Mouse (Mus musculus) stomach, embryonic 16.5 days (tissue): ENCODE data around the gene Gstm1. TPM values are rescaled to one million over a fixed set of nuclear protein-coding genes. Genes with fewer than 3 reads are reported as not detected.
"Not testable (repeated sequence)": the region's sequence is repeated elsewhere in the genome, so short reads cannot be mapped to it uniquely, and the experiment has no call there.

Experiments used
- ATAC-seq: fragments of 200-750 bp; cut with Nextera tagmentation; 2 replicates; pipeline ENCODE4 v1.8.0; 2017; ENCODE audit warnings: moderate number of reproducible peaks, moderate TSS enrichment; ENCODE audit not compliant: insufficient read depth, low FRiP score
- H3K27ac ChIP-seq: fragments of 300-500 bp; sonication (generic); 2 replicates; pipeline ENCODE4 v1.5.1; 2014; ENCODE audit warnings: low read length
- H3K27me3 ChIP-seq: fragments of 300-500 bp; sonication (generic); 2 replicates; pipeline ENCODE4 v1.6.1; 2014; ENCODE audit warnings: low read length, control low read depth, mixed read lengths; ENCODE audit not compliant: control insufficient read depth, insufficient read depth
- H3K36me3 ChIP-seq: fragments of 300-500 bp; sonication (generic); 2 replicates; pipeline ENCODE4 v1.6.1; 2014; ENCODE audit warnings: low read length; ENCODE audit not compliant: control insufficient read depth, insufficient read depth
- H3K4me1 ChIP-seq: fragments of 300-500 bp; sonication (generic); 2 replicates; pipeline ENCODE4 v1.6.1; 2014; ENCODE audit warnings: low read length, control low read depth, mixed read lengths; ENCODE audit not compliant: control insufficient read depth, insufficient read depth
- H3K4me2 ChIP-seq: fragments of 300-500 bp; sonication (generic); 2 replicates; pipeline ENCODE4 v1.6.1; 2014; ENCODE audit warnings: low read depth, low read length, mixed read lengths
- H3K4me3 ChIP-seq: fragments of 300-500 bp; sonication (generic); replicated peaks from 2 replicates; pipeline ENCODE4 v1.5.1; 2014; ENCODE audit warnings: mild to moderate bottlenecking, low read length
- H3K9ac ChIP-seq: fragments of 300-500 bp; sonication (generic); 2 replicates; pipeline ENCODE4 v1.6.1; 2014; ENCODE audit warnings: low read length
- H3K9me3 ChIP-seq: fragments of 300-500 bp; sonication (generic); replicated peaks from 2 replicates; pipeline ENCODE4 v1.6.1; 2016; ENCODE audit warnings: low read length, control low read depth; ENCODE audit not compliant: control insufficient read depth
- WGBS: fragments of 180-500 bp; shearing (Covaris S2); extraction: QIAGEN DNeasy Blood & Tissue Kit; methylation state at CpG from one replicate; pipeline ENCODE4 v1.1.7; 2014; 5-methylcytosine and 5-hydroxymethylcytosine counted together
- polyA plus RNA-seq: library from polyadenylated mRNA; unstranded; fragments of >200 nt; fragmentation: Nextera tagmentation; extraction: Ambion mirVana; gene quantifications from 2 replicates; pipeline ENCODE4 v1.2.1, GENCODE M21; 2015

Gstm1 gene
- polyA plus RNA-seq, 1 experiment from 2014 or later, result 513 TPM

DNA sequence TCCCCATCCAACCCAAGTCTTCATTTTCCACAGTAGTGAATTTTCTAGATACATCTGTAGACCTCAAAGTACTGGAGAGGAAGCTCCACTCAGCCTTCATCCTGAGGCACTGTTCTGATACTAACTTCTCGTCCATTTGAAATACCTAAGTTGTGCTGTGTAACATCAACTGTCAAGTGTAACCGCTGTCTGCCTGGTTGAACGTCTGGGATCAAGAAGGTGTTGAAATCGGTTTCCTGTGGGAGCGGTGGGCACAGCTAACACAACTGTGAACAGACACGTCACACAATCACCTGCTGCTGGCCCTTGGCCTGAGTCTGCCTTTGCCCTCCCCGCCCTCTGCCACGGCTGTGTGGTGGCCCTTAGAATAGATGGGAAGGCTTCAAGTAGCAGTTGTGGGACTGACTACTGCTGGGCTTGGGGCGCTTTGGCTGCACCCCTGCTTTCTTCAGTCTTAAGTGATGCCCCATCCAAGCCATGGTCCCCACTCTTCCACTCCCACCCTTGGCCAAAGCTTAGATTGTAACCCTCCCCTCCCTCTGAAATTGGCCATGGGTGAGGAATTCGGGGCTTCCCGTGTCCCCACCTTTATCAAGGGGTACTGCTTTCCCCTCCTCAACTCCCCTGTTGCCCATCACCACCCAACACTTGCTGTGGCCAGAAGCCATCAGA, 2.7 kb upstream of the Gstm1 start:
- not testable (repeated sequence) for H3K9me3 ChIP-seq, ATAC-seq, H3K36me3 ChIP-seq, H3K27me3 ChIP-seq, H3K9ac ChIP-seq, H3K4me1 ChIP-seq, H3K4me2 ChIP-seq, H3K4me3 ChIP-seq, H3K27ac ChIP-seq
- 70% methylated on average over 11 of the region's 11 CpGs for WGBS

GRCm38 (mm10) chr3:108019226-108019625, 1.5 kb upstream of the Gstm1 start:
- H3K27ac ChIP-seq, H3K36me3 ChIP-seq, ATAC-seq, H3K4me1 ChIP-seq, H3K4me3 ChIP-seq, H3K4me2 ChIP-seq, H3K9ac ChIP-seq, H3K9me3 ChIP-seq, H3K27me3 ChIP-seq: not testable (repeated sequence)
- WGBS, result 69% methylated on average over 3 of the region's 3 CpGs

GRCm38 (mm10) chr3:108018190-108018820, 532 bp upstream of the Gstm1 start:
- peaks cover 17% of the 10 kb centered on the region for H3K4me1 ChIP-seq
- peak overlapping the region; percentile 67 for H3K9ac ChIP-seq
- H3K4me3 ChIP-seq, result peak overlapping the region; percentile 53
- H3K27ac ChIP-seq, result peak overlapping the region; percentile 93
- H3K27me3 ChIP-seq, result no peaks in the 10 kb centered on the region
- no peak for ATAC-seq
- H3K4me2 ChIP-seq, result peak overlapping the region; percentile 67
- no peaks in the 10 kb centered on the region for H3K36me3 ChIP-seq
- H3K9me3 ChIP-seq, result no peaks in the 10 kb centered on the region
- WGBS, result 15% methylated on average over 14 of the region's 14 CpGs

- not testable (repeated sequence) for H3K9me3 ChIP-seq, H3K27me3 ChIP-seq, H3K36me3 ChIP-seq, ATAC-seq, H3K27ac ChIP-seq
- peak overlapping the region; percentile 70 for H3K9ac ChIP-seq
- 81% methylated on average over 5 of the region's 5 CpGs for WGBS
- peaks cover 15% of the 10 kb centered on the region for H3K4me1 ChIP-seq
- peak overlapping the region; percentile 53 for H3K4me3 ChIP-seq
- H3K4me2 ChIP-seq, result peak overlapping the region; percentile 67
Observed at GRCm38 (mm10) chr3:108016468-108016867, 1.3 kb downstream of the Gstm1 start.

DNA sequence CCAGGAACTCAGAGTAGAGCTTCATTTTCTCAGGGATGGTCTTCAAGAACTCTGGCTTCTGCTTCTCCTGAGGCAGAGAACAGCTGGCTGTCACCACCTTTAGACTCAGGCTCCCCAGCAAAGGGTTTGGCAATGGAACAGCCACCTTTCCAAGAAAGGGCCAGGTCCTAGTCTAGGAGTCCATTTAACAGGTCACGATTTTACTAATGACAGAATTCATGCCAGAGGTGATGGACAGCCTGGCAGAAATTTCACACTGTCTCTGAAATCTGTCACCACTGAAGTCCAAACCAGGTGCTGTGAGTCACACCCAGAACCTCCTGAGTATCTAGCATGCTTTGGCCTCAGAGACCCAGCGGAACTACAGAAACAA, 2.8 kb downstream of the Gstm1 start:
- no peak overlapping the region for H3K4me3 ChIP-seq
- WGBS, result 90% methylated on average over 2 of the region's 2 CpGs
- H3K9ac ChIP-seq, result no peak overlapping the region; the same call in 1 of the 2 replicates
- H3K27ac ChIP-seq, result no peak overlapping the region
- no peaks in the 10 kb centered on the region for H3K9me3 ChIP-seq
- no peaks in the 10 kb centered on the region for H3K27me3 ChIP-seq
- peaks cover 15% of the 10 kb centered on the region for H3K4me1 ChIP-seq
- ATAC-seq, result no peak
- H3K4me2 ChIP-seq, result no peak overlapping the region; the same call in 1 of the 2 replicates
- H3K36me3 ChIP-seq, result no peaks in the 10 kb centered on the region; the same call in 1 of the 2 replicates

- no peak for ATAC-seq
- Histone ChIP-seq H3K27ac (0 out of 2 replicates have a peak overlapping the region, but pooled peaks have one; percentile 39), H3K9me3 (no peaks in the 10 kb centered on the region), H3K36me3 (no peaks in the 10 kb centered on the region; the same call in 1 of the 2 replicates), H3K4me3 (no peak overlapping the region), H3K4me1 (peaks cover 15% of the 10 kb centered on the region), H3K4me2 (peak overlapping the region; percentile 29; the same call in 1 of the 2 replicates), H3K9ac (0 out of 2 replicates have a peak overlapping the region, but pooled peaks have one; percentile 2), H3K27me3 (no peaks in the 10 kb centered on the region)
- WGBS, result 86% methylated on average over 7 of the region's 8 CpGs
Observed at GRCm38 (mm10) chr3:108014098-108014973, 3.4 kb downstream of the Gstm1 start.

GRCm38 (mm10) chr3:108013331-108013871, 4.4 kb downstream of the Gstm1 start:
- Histone ChIP-seq H3K4me2 (peak overlapping the region; percentile 29; the same call in 1 of the 2 replicates), H3K9me3 (no peaks in the 10 kb centered on the region), H3K27me3 (no peaks in the 10 kb centered on the region), H3K4me3 (0 out of 2 replicates have a peak overlapping the region, but pooled peaks have one; percentile 0), H3K27ac (peak overlapping the region; percentile 39), H3K36me3 (no peaks in the 10 kb centered on the region; the same call in 1 of the 2 replicates), H3K9ac (peak overlapping the region; percentile 2), H3K4me1 (peaks cover 12% of the 10 kb centered on the region)
- no peak for ATAC-seq
- WGBS, result 58% methylated on average over 4 of the region's 4 CpGs

GRCm38 (mm10) chr3:108011558-108011957, 6.2 kb downstream of the Gstm1 start:
- H3K4me2 ChIP-seq, result no peak overlapping the region
- H3K27ac ChIP-seq, result no peak overlapping the region
- WGBS, result 72% methylated on average over 3 of the region's 3 CpGs

More at GRCm38 (mm10) chr3:108011558-108011957, 6.2 kb downstream of the Gstm1 start:
- Histone ChIP-seq H3K36me3 (no peaks in the 10 kb centered on the region; the same call in 1 of the 2 replicates), H3K4me3 (no peak overlapping the region), H3K27me3 (no peaks in the 10 kb centered on the region), H3K9me3 (no peaks in the 10 kb centered on the region), H3K4me1 (peaks cover 12% of the 10 kb centered on the region), H3K9ac (no peak overlapping the region)
- no peak for ATAC-seq
